Mouse (Mus musculus) G1E-ER4 (cell line): ENCODE results near the gene Klhdc9. TPM values are rescaled to one million over a fixed set of nuclear protein-coding genes. Genes with fewer than 3 reads are reported as not detected.

ENCODE experiments used
- GATA1 ChIP-seq: IDR thresholded peaks from one replicate; pipeline ENCODE4 v1.8.0; 2012; ENCODE audit warnings: low read length, inconsistent platforms
- polyA plus RNA-seq: library from polyadenylated mRNA; stranded (reverse); fragments of >175 nt; gene quantifications from 2 replicates; pipeline ENCODE4 v1.2.3, GENCODE M21; 2012

Gene Klhdc9
- polyA plus RNA-seq, 1 experiment, result 0.63 TPM

- TF ChIP-seq GATA1, result no peak
Observed at GRCm38 (mm10) chr1:171365934-171366333, 5.3 kb upstream of the Klhdc9 start.

GRCm38 (mm10) chr1:171361106-171362103 is 807 bp upstream of the Klhdc9 start:
- TF ChIP-seq GATA1, result no peak

- TF ChIP-seq GATA1, result no peak
Observed at GRCm38 (mm10) chr1:171360253-171360652, 345 bp downstream of the Klhdc9 start.

GRCm38 (mm10) chr1:171358421-171358820 is 2.2 kb downstream of the Klhdc9 start:
- TF ChIP-seq GATA1, result no peak

GRCm38 (mm10) chr1:171356814-171357213 is 3.8 kb downstream of the Klhdc9 start:
- no peak for TF ChIP-seq GATA1

- no peak for TF ChIP-seq GATA1
Observed at GRCm38 (mm10) chr1:171355812-171356340, 4.7 kb downstream of the Klhdc9 start.

- TF ChIP-seq GATA1, result no peak
Observed at GRCm38 (mm10) chr1:171349210-171349609, 11.4 kb downstream of the Klhdc9 start.

- no peak for TF ChIP-seq GATA1
Observed at GRCm38 (mm10) chr1:171348665-171349064, 11.9 kb downstream of the Klhdc9 start.

GRCm38 (mm10) chr1:171346095-171346450 is 14.5 kb downstream of the Klhdc9 start:
- no peak for TF ChIP-seq GATA1

GRCm38 (mm10) chr1:171345225-171346094 is 15.1 kb downstream of the Klhdc9 start, which contains the start of the genes Nit1 and Pfdn2:
Gene Nit1, minus strand, starts transcription at chr1:171345646.
Gene Pfdn2, plus strand, starts transcription at chr1:171345670.
- TF ChIP-seq GATA1, result no peak

GRCm38 (mm10) chr1:171344715-171345114 is 15.9 kb downstream of the Klhdc9 start:
- no peak for TF ChIP-seq GATA1

GRCm38 (mm10) chr1:171343922-171344677 is 16.5 kb downstream of the Klhdc9 start:
- no peak for TF ChIP-seq GATA1

GRCm38 (mm10) chr1:171342262-171343207 is 18.1 kb downstream of the Klhdc9 start:
- no peak for TF ChIP-seq GATA1

- no peak for TF ChIP-seq GATA1
Observed at GRCm38 (mm10) chr1:171330216-171330560, 30.4 kb downstream of the Klhdc9 start.
